Mouse (Mus musculus): ENCODE data around the gene Clic5. TPM values are rescaled to one million over a fixed set of nuclear protein-coding genes. Genes with fewer than 3 reads are reported as not detected.

Gene Clic5
- polyA plus RNA-seq, 1 experiment: 0.01 TPM

GRCm38 (mm10) chr17:44192981-44193380 lies 4.6 kb downstream of the Clic5 start:
- Histone ChIP-seq H3K79me2 (ENCODE audit: control insufficient read depth, insufficient read depth) (no peaks in the 10 kb centered on the region), H3K27me3 (ENCODE audit: control insufficient read depth, insufficient read depth, insufficient read length) (peaks cover 13% of the 10 kb centered on the region), H3K79me3 (ENCODE audit: low read depth) (no peaks in the 10 kb centered on the region), H3K36me3 (ENCODE audit: control insufficient read depth, insufficient read depth) (no peaks in the 10 kb centered on the region), H3ac (ENCODE audit: control insufficient read depth, insufficient read length, low read depth) (no peak overlapping the region), H3K4me3 (ENCODE audit: insufficient read depth, poor library complexity, severe bottlenecking) (no peak overlapping the region)
- no peak for TF ChIP-seq MAX (IDR thresholded peaks at IDR 0.05)
- no peak for TF ChIP-seq CTCF (IDR thresholded peaks at IDR 0.05; ENCODE audit: control insufficient read depth, insufficient read depth, insufficient read length)
- no peak for TF ChIP-seq MYOG (IDR thresholded peaks at IDR 0.05; ENCODE audit: control insufficient read depth, extremely low read depth, insufficient read length)
- TF ChIP-seq CEBPB (IDR thresholded peaks at IDR 0.05; ENCODE audit: low read depth): no peak
- no peak for TF ChIP-seq USF1 (IDR thresholded peaks at IDR 0.05; ENCODE audit: low read depth)
- no peak for TF ChIP-seq MYOD1 (IDR thresholded peaks at IDR 0.05; ENCODE audit: control insufficient read depth, insufficient read length, low read depth)
- no peak for TF ChIP-seq FOSL1 (IDR thresholded peaks at IDR 0.05; ENCODE audit: insufficient read depth, low read length, poor library complexity, severe bottlenecking)

- Histone ChIP-seq H3K36me3 (ENCODE audit: control insufficient read depth, insufficient read depth) (no peaks in the 10 kb centered on the region), H3K27me3 (ENCODE audit: control insufficient read depth, insufficient read depth, insufficient read length) (no peaks in the 10 kb centered on the region), H3K4me3 (ENCODE audit: insufficient read depth, poor library complexity, severe bottlenecking) (no peak overlapping the region), H3ac (ENCODE audit: control insufficient read depth, insufficient read length, low read depth) (no peak overlapping the region), H3K79me2 (ENCODE audit: control insufficient read depth, insufficient read depth) (no peaks in the 10 kb centered on the region), H3K79me3 (ENCODE audit: low read depth) (no peaks in the 10 kb centered on the region)
- TF ChIP-seq CTCF (IDR thresholded peaks at IDR 0.05; ENCODE audit: control insufficient read depth, insufficient read depth, insufficient read length): no peak
- TF ChIP-seq CEBPB (IDR thresholded peaks at IDR 0.05; ENCODE audit: low read depth): no peak
- TF ChIP-seq MAX (IDR thresholded peaks at IDR 0.05): no peak
- no peak for TF ChIP-seq FOSL1 (IDR thresholded peaks at IDR 0.05; ENCODE audit: insufficient read depth, low read length, poor library complexity, severe bottlenecking)
- no peak for TF ChIP-seq MYOG (IDR thresholded peaks at IDR 0.05; ENCODE audit: control insufficient read depth, extremely low read depth, insufficient read length)
- TF ChIP-seq USF1 (IDR thresholded peaks at IDR 0.05; ENCODE audit: low read depth): no peak
- no peak for TF ChIP-seq MYOD1 (IDR thresholded peaks at IDR 0.05; ENCODE audit: control insufficient read depth, insufficient read length, low read depth)
These were observed 10.8 kb downstream of the Clic5 start for GRCm38 (mm10) chr17:44199158-44199557.

GRCm38 (mm10) chr17:44202952-44203351 lies 14.6 kb downstream of the Clic5 start:
- no peaks in the 10 kb centered on the region for H3K79me2 ChIP-seq (ENCODE audit: control insufficient read depth, insufficient read depth)
- H3K79me3 ChIP-seq (ENCODE audit: low read depth): no peaks in the 10 kb centered on the region
- no peaks in the 10 kb centered on the region for H3K36me3 ChIP-seq (ENCODE audit: control insufficient read depth, insufficient read depth)
- no peak overlapping the region for H3K4me3 ChIP-seq (ENCODE audit: insufficient read depth, poor library complexity, severe bottlenecking)
- no peak overlapping the region for H3ac ChIP-seq (ENCODE audit: control insufficient read depth, insufficient read length, low read depth)
- TF ChIP-seq MAX (IDR thresholded peaks at IDR 0.05) (no peak), CTCF (IDR thresholded peaks at IDR 0.05; ENCODE audit: control insufficient read depth, insufficient read depth, insufficient read length) (no peak), USF1 (IDR thresholded peaks at IDR 0.05; ENCODE audit: low read depth) (no peak), FOSL1 (IDR thresholded peaks at IDR 0.05; ENCODE audit: insufficient read depth, low read length, poor library complexity, severe bottlenecking) (no peak), MYOG (IDR thresholded peaks at IDR 0.05; ENCODE audit: control insufficient read depth, extremely low read depth, insufficient read length) (no peak), CEBPB (IDR thresholded peaks at IDR 0.05; ENCODE audit: low read depth) (no peak), MYOD1 (IDR thresholded peaks at IDR 0.05; ENCODE audit: control insufficient read depth, insufficient read length, low read depth) (no peak)
- no peaks in the 10 kb centered on the region for H3K27me3 ChIP-seq (ENCODE audit: control insufficient read depth, insufficient read depth, insufficient read length)

GRCm38 (mm10) chr17:44204787-44205186 lies 16.4 kb downstream of the Clic5 start:
- no peaks in the 10 kb centered on the region for H3K79me3 ChIP-seq (ENCODE audit: low read depth)
- no peak overlapping the region for H3K4me3 ChIP-seq (ENCODE audit: insufficient read depth, poor library complexity, severe bottlenecking)
- H3K79me2 ChIP-seq (ENCODE audit: control insufficient read depth, insufficient read depth): no peaks in the 10 kb centered on the region
- H3K36me3 ChIP-seq (ENCODE audit: control insufficient read depth, insufficient read depth): no peaks in the 10 kb centered on the region
- H3K27me3 ChIP-seq (ENCODE audit: control insufficient read depth, insufficient read depth, insufficient read length): no peaks in the 10 kb centered on the region
- no peak overlapping the region for H3ac ChIP-seq (ENCODE audit: control insufficient read depth, insufficient read length, low read depth)
- TF ChIP-seq CTCF (IDR thresholded peaks at IDR 0.05; ENCODE audit: control insufficient read depth, insufficient read depth, insufficient read length) (no peak), MYOD1 (IDR thresholded peaks at IDR 0.05; ENCODE audit: control insufficient read depth, insufficient read length, low read depth) (peak; percentile 80)

- no peaks in the 10 kb centered on the region for H3K79me2 ChIP-seq (ENCODE audit: control insufficient read depth, insufficient read depth)
- no peak overlapping the region for H3ac ChIP-seq (ENCODE audit: control insufficient read depth, insufficient read length, low read depth)
- TF ChIP-seq CTCF (IDR thresholded peaks at IDR 0.05; ENCODE audit: control insufficient read depth, insufficient read depth, insufficient read length): no peak
- TF ChIP-seq FOSL1 (IDR thresholded peaks at IDR 0.05; ENCODE audit: insufficient read depth, low read length, poor library complexity, severe bottlenecking): no peak
- no peak for TF ChIP-seq USF1 (IDR thresholded peaks at IDR 0.05; ENCODE audit: low read depth)
- TF ChIP-seq CEBPB (IDR thresholded peaks at IDR 0.05; ENCODE audit: low read depth): no peak
- no peak for TF ChIP-seq MAX (IDR thresholded peaks at IDR 0.05)
- TF ChIP-seq MYOD1 (IDR thresholded peaks at IDR 0.05; ENCODE audit: control insufficient read depth, insufficient read length, low read depth): no peak
- TF ChIP-seq MYOG (IDR thresholded peaks at IDR 0.05; ENCODE audit: control insufficient read depth, extremely low read depth, insufficient read length): no peak
- no peaks in the 10 kb centered on the region for H3K27me3 ChIP-seq (ENCODE audit: control insufficient read depth, insufficient read depth, insufficient read length)
- H3K4me3 ChIP-seq (ENCODE audit: insufficient read depth, poor library complexity, severe bottlenecking): no peak overlapping the region
- no peaks in the 10 kb centered on the region for H3K79me3 ChIP-seq (ENCODE audit: low read depth)
- no peaks in the 10 kb centered on the region for H3K36me3 ChIP-seq (ENCODE audit: control insufficient read depth, insufficient read depth)
These were observed 17.2 kb downstream of the Clic5 start for GRCm38 (mm10) chr17:44205562-44205961.

- H3K79me3 ChIP-seq (ENCODE audit: low read depth): no peaks in the 10 kb centered on the region
- TF ChIP-seq MYOD1 (IDR thresholded peaks at IDR 0.05; ENCODE audit: control insufficient read depth, insufficient read length, low read depth) (no peak), CEBPB (IDR thresholded peaks at IDR 0.05; ENCODE audit: low read depth) (no peak), USF1 (IDR thresholded peaks at IDR 0.05; ENCODE audit: low read depth) (no peak), CTCF (IDR thresholded peaks at IDR 0.05; ENCODE audit: control insufficient read depth, insufficient read depth, insufficient read length) (no peak), MAX (IDR thresholded peaks at IDR 0.05) (no peak), MYOG (IDR thresholded peaks at IDR 0.05; ENCODE audit: control insufficient read depth, extremely low read depth, insufficient read length) (no peak), FOSL1 (IDR thresholded peaks at IDR 0.05; ENCODE audit: insufficient read depth, low read length, poor library complexity, severe bottlenecking) (no peak)
These were observed 20.5 kb downstream of the Clic5 start for GRCm38 (mm10) chr17:44208900-44209299.

More at GRCm38 (mm10) chr17:44208900-44209299, 20.5 kb downstream of the Clic5 start:
- Histone ChIP-seq H3K79me2 (ENCODE audit: control insufficient read depth, insufficient read depth) (no peaks in the 10 kb centered on the region), H3K36me3 (ENCODE audit: control insufficient read depth, insufficient read depth) (no peaks in the 10 kb centered on the region), H3ac (ENCODE audit: control insufficient read depth, insufficient read length, low read depth) (no peak overlapping the region), H3K4me3 (ENCODE audit: insufficient read depth, poor library complexity, severe bottlenecking) (no peak overlapping the region), H3K27me3 (ENCODE audit: control insufficient read depth, insufficient read depth, insufficient read length) (no peaks in the 10 kb centered on the region)

Data from C2C12 (cell line).